Mouse (Mus musculus) lung, postnatal 0 days (tissue): ENCODE measurements around the gene Cpne8. TPM values are rescaled to one million over a fixed set of nuclear protein-coding genes. Genes with fewer than 3 reads are reported as not detected.
A peak's percentile ranks its signal among the peaks of the same experiment; 100 is the strongest.
"Not testable (repeated sequence)": the region's sequence is repeated elsewhere in the genome, so short reads cannot be mapped to it uniquely, and the experiment has no call there.

Experiments
- ATAC-seq: fragments of 200-750 bp; cut with Nextera tagmentation; 2 replicates; pipeline ENCODE4 v1.8.0; 2017; ENCODE audit warnings: moderate library complexity
- DNase-seq: peaks from one replicate; pipeline ENCODE4 v3.0.0-alpha.2; 2016; ENCODE audit warnings: low spot score
- H3K27ac ChIP-seq: fragments of 300-500 bp; sonication (generic); 2 replicates; pipeline ENCODE4 v1.5.1; 2014; ENCODE audit warnings: antibody characterized with exemption, mild to moderate bottlenecking, low read length, mixed read lengths
- H3K27me3 ChIP-seq: fragments of 300-500 bp; sonication (generic); replicated peaks from 2 replicates; pipeline ENCODE4 v1.6.1; 2014; ENCODE audit warnings: low read length, mixed read lengths; ENCODE audit not compliant: insufficient read depth
- H3K36me3 ChIP-seq: fragments of 300-500 bp; sonication (generic); 2 replicates; pipeline ENCODE4 v1.6.1; 2014; ENCODE audit warnings: low read length, mixed read lengths; ENCODE audit not compliant: insufficient read depth
- H3K4me1 ChIP-seq: fragments of 300-500 bp; sonication (generic); 2 replicates; pipeline ENCODE4 v1.6.1; 2014; ENCODE audit warnings: antibody characterized with exemption, low read depth, low read length, mixed read lengths; ENCODE audit not compliant: insufficient read depth
- H3K4me2 ChIP-seq: fragments of 300-500 bp; sonication (generic); replicated peaks from 2 replicates; pipeline ENCODE4 v1.6.1; 2014; ENCODE audit warnings: low read depth, mild to moderate bottlenecking, low read length, moderate library complexity, mixed read lengths
- H3K4me3 ChIP-seq: fragments of 300-500 bp; sonication (generic); 2 replicates; pipeline ENCODE4 v1.5.1; 2014; ENCODE audit warnings: low read depth, low read length
- H3K9ac ChIP-seq: fragments of 300-500 bp; sonication (generic); replicated peaks from 2 replicates; pipeline ENCODE4 v1.6.1; 2014; ENCODE audit warnings: low read depth, mild to moderate bottlenecking
- H3K9me3 ChIP-seq: fragments of 300-500 bp; sonication (generic); 2 replicates; pipeline ENCODE4 v1.6.1; 2016; ENCODE audit warnings: low read length, mixed read lengths
- CTCF ChIP-seq: IDR thresholded peaks from 2 replicates; pipeline ENCODE4 v1.5.1; 2016; ENCODE audit warnings: antibody characterized with exemption, mild to moderate bottlenecking
- EP300 ChIP-seq: IDR thresholded peaks from 2 replicates; pipeline ENCODE4 v1.6.1; 2016; ENCODE audit warnings: antibody characterized with exemption, mild to moderate bottlenecking, control low read depth
- WGBS: fragments of 180-500 bp; shearing (Covaris S2); extraction: QIAGEN DNeasy Blood & Tissue Kit; methylation state at CpG from one replicate; pipeline ENCODE4 v1.1.7; 2014; 5-methylcytosine and 5-hydroxymethylcytosine counted together
- polyA plus RNA-seq: library from polyadenylated mRNA; unstranded; fragments of >200 nt; fragmentation: Nextera tagmentation; extraction: Ambion mirVana; gene quantifications from 2 replicates; pipeline ENCODE4 v1.2.1, GENCODE M21; 2015

Cpne8 gene
- polyA plus RNA-seq, 1 experiment from 2014 or later = 46.0 TPM

- ATAC-seq (no peak), DNase-seq (no peak)
- Histone ChIP-seq H3K27ac (no peak overlapping the region), H3K27me3 (no peaks in the 10 kb centered on the region), H3K4me1 (no peaks in the 10 kb centered on the region), H3K4me2 (no peak overlapping the region), H3K9ac (no peak overlapping the region), H3K36me3 (no peaks in the 10 kb centered on the region), H3K4me3 (no peak overlapping the region), H3K9me3 (no peaks in the 10 kb centered on the region)
- TF ChIP-seq CTCF (no peak), EP300 (no peak)
- WGBS = 57% methylated on average over 3 of the region's 3 CpGs
Observed at GRCm38 (mm10) chr15:90622005-90622404, 57.2 kb downstream of the Cpne8 start.

GRCm38 (mm10) chr15:90619736-90620135 lies 59.5 kb downstream of the Cpne8 start:
- Histone ChIP-seq H3K4me3 (no peak overlapping the region), H3K27ac (no peak overlapping the region), H3K4me2 (no peak overlapping the region), H3K36me3 (no peaks in the 10 kb centered on the region), H3K9ac (no peak overlapping the region), H3K9me3 (no peaks in the 10 kb centered on the region), H3K4me1 (no peaks in the 10 kb centered on the region), H3K27me3 (no peaks in the 10 kb centered on the region)
- no peak for ATAC-seq
- no peak for DNase-seq
- TF ChIP-seq EP300 (no peak), CTCF (no peak)
- WGBS = 38% methylated on average over 4 of the region's 4 CpGs

GRCm38 (mm10) chr15:90616116-90616798 lies 63.0 kb downstream of the Cpne8 start:
- H3K4me1 ChIP-seq = no peaks in the 10 kb centered on the region
- H3K9ac ChIP-seq = no peak overlapping the region
- H3K4me2 ChIP-seq = no peak overlapping the region
- no peaks in the 10 kb centered on the region for H3K27me3 ChIP-seq
- H3K36me3 ChIP-seq = no peaks in the 10 kb centered on the region
- 44% methylated on average over 8 of the region's 8 CpGs for WGBS
- no peak overlapping the region for H3K4me3 ChIP-seq
- H3K27ac ChIP-seq = no peak overlapping the region
- ATAC-seq = no peak
- no peak for DNase-seq
- H3K9me3 ChIP-seq = no peaks in the 10 kb centered on the region
- no peak for TF ChIP-seq EP300
- no peak for TF ChIP-seq CTCF

GRCm38 (mm10) chr15:90610767-90611166 lies 68.5 kb downstream of the Cpne8 start:
- H3K27me3 ChIP-seq, ATAC-seq, H3K4me3 ChIP-seq, DNase-seq, H3K4me2 ChIP-seq, H3K9ac ChIP-seq, H3K27ac ChIP-seq, H3K9me3 ChIP-seq, H3K4me1 ChIP-seq, H3K36me3 ChIP-seq: not testable (repeated sequence)
- 94% methylated on average over 4 of the region's 4 CpGs for WGBS

GRCm38 (mm10) chr15:90609836-90610415 lies 69.3 kb downstream of the Cpne8 start:
- no peak overlapping the region for H3K27ac ChIP-seq
- no peak for TF ChIP-seq CTCF
- TF ChIP-seq EP300 = no peak
- no peaks in the 10 kb centered on the region for H3K9me3 ChIP-seq
- DNase-seq (peak; percentile 25), ATAC-seq (no peak)
- no peak overlapping the region for H3K9ac ChIP-seq
- no peaks in the 10 kb centered on the region for H3K36me3 ChIP-seq
- 0 out of 2 replicates have a peak, but pooled peaks cover 4% of the 10 kb centered on the region for H3K4me1 ChIP-seq
- 30% methylated on average over 4 of the region's 4 CpGs for WGBS
- no peak overlapping the region for H3K4me3 ChIP-seq
- no peaks in the 10 kb centered on the region for H3K27me3 ChIP-seq
- H3K4me2 ChIP-seq = no peak overlapping the region

- no peak overlapping the region for H3K4me3 ChIP-seq
- no peak overlapping the region for H3K27ac ChIP-seq
- no peaks in the 10 kb centered on the region for H3K36me3 ChIP-seq
- no peak for ATAC-seq
- 0 out of 2 replicates have a peak, but pooled peaks cover 4% of the 10 kb centered on the region for H3K4me1 ChIP-seq
- no peaks in the 10 kb centered on the region for H3K27me3 ChIP-seq
- WGBS = 62% methylated on average over 3 of the region's 3 CpGs
- no peaks in the 10 kb centered on the region for H3K9me3 ChIP-seq
- DNase-seq = no peak
- H3K4me2 ChIP-seq = no peak overlapping the region
- no peak overlapping the region for H3K9ac ChIP-seq
- no peak for TF ChIP-seq CTCF
- no peak for TF ChIP-seq EP300
Observed at GRCm38 (mm10) chr15:90608368-90608767, 70.9 kb downstream of the Cpne8 start.
